Mouse (Mus musculus): ENCODE data around the gene Mgat5b. TPM values are rescaled to one million over a fixed set of nuclear protein-coding genes. Genes with fewer than 3 reads are reported as not detected.

Gene Mgat5b
- total and polyA plus RNA-seq, 3 experiments: not detected

- Histone ChIP-seq H3K79me2 (ENCODE audit: control insufficient read depth, insufficient read depth, low read length, poor library complexity) (no peaks in the 10 kb centered on the region), H3K36me3 (ENCODE audit: control insufficient read depth in 1 of 2, insufficient read depth in 2 of 2, low read length in 2 of 2) (no peaks in the 10 kb centered on the region), H3K27ac (ENCODE audit: control insufficient read depth, low read depth, low read length) (no peak overlapping the region), H3K4me3 (ENCODE audit: control insufficient read depth in 1 of 2, insufficient read depth in 1 of 2, low read depth in 2 of 2, low read length in 2 of 2) (no peak overlapping the region), H3K4me1 (ENCODE audit: control insufficient read depth in 1 of 2, insufficient read depth in 2 of 2, low read length in 2 of 2) (no peaks in the 10 kb centered on the region), H3K27me3 (ENCODE audit: control insufficient read depth in 1 of 2, insufficient read depth in 2 of 2, low read length in 2 of 2) (no peaks in the 10 kb centered on the region), H3K9ac (ENCODE audit: control insufficient read depth, low read depth, low read length, poor library complexity, severe bottlenecking) (no peak overlapping the region), H3K9me3 (replicated peaks; ENCODE audit: insufficient read depth, low read length) (no peaks in the 10 kb centered on the region)
- TF ChIP-seq TAL1 (IDR thresholded peaks at IDR 0.05; ENCODE audit: low read length) (no peak), MAX (IDR thresholded peaks at IDR 0.05; ENCODE audit: low read length) (no peak), RCOR1 (IDR thresholded peaks at IDR 0.05; ENCODE audit: low read depth, low read length) (no peak), MEF2A (IDR thresholded peaks at IDR 0.05; ENCODE audit: extremely low read depth, insufficient replicate concordance, low read depth, low read length, poor library complexity, severe bottlenecking) (no peak), GABPA (IDR thresholded peaks at IDR 0.05; ENCODE audit: low read depth, low read length) (no peak), CHD1 (IDR thresholded peaks at IDR 0.05; ENCODE audit: low read depth, low read length) (no peak), HCFC1 (IDR thresholded peaks at IDR 0.05; ENCODE audit: low read depth, low read length) (no peak), MYC (IDR thresholded peaks at IDR 0.05; ENCODE audit: low read depth, low read length) (no peak), ETS1 (IDR thresholded peaks at IDR 0.05; ENCODE audit: low read depth, low read length) (no peak), CTCF (IDR thresholded peaks at IDR 0.05 in 2 of 3, conservative IDR thresholded peaks at IDR 0.05 in 1 of 3; ENCODE audit: control insufficient read depth in 1 of 3, insufficient read depth in 1 of 3, low read depth in 2 of 3, low read length in 3 of 3, poor library complexity in 1 of 3, severe bottlenecking in 1 of 3) (no peak), ELF1 (IDR thresholded peaks at IDR 0.05; ENCODE audit: low read depth, low read length) (no peak), MYB (IDR thresholded peaks at IDR 0.05; ENCODE audit: low read depth, low read length) (no peak), POLR2AphosphoS5 (IDR thresholded peaks at IDR 0.05; ENCODE audit: borderline replicate concordance, low read depth, low read length) (no peak), USF2 (IDR thresholded peaks at IDR 0.05; ENCODE audit: borderline replicate concordance in 1 of 2, insufficient read depth in 1 of 2, low read depth in 1 of 2, low read length in 2 of 2) (no peak), UBTF (IDR thresholded peaks at IDR 0.05; ENCODE audit: borderline replicate concordance, insufficient read depth, low read depth, low read length) (no peak), BHLHE40 (IDR thresholded peaks at IDR 0.05; ENCODE audit: borderline replicate concordance, low read depth, low read length) (no peak), SMC3 (IDR thresholded peaks at IDR 0.05; ENCODE audit: low read depth, low read length) (no peak)
- DNase-seq (ENCODE audit: low read depth, low spot score): no peak
Observed at GRCm38 (mm10) chr11:116880839-116881238, 37.8 kb upstream of the Mgat5b start.

- Histone ChIP-seq H3K9me3 (replicated peaks; ENCODE audit: insufficient read depth, low read length) (no peaks in the 10 kb centered on the region), H3K27ac (ENCODE audit: control insufficient read depth, low read depth, low read length) (no peak overlapping the region), H3K27me3 (ENCODE audit: control insufficient read depth in 1 of 2, insufficient read depth in 2 of 2, low read length in 2 of 2) (no peaks in the 10 kb centered on the region), H3K36me3 (ENCODE audit: control insufficient read depth in 1 of 2, insufficient read depth in 2 of 2, low read length in 2 of 2) (no peaks in the 10 kb centered on the region), H3K4me1 (ENCODE audit: control insufficient read depth in 1 of 2, insufficient read depth in 2 of 2, low read length in 2 of 2) (no peaks in the 10 kb centered on the region), H3K9ac (ENCODE audit: control insufficient read depth, low read depth, low read length, poor library complexity, severe bottlenecking) (no peak overlapping the region), H3K79me2 (ENCODE audit: control insufficient read depth, insufficient read depth, low read length, poor library complexity) (no peaks in the 10 kb centered on the region), H3K4me3 (ENCODE audit: control insufficient read depth in 1 of 2, insufficient read depth in 1 of 2, low read depth in 2 of 2, low read length in 2 of 2) (no peak overlapping the region)
- TF ChIP-seq NELFE (IDR thresholded peaks at IDR 0.05; ENCODE audit: low read depth, low read length) (no peak), TCF12 (IDR thresholded peaks at IDR 0.05; ENCODE audit: low read depth, low read length) (no peak), JUND (IDR thresholded peaks at IDR 0.05; ENCODE audit: low read depth, low read length) (no peak), TBP (IDR thresholded peaks at IDR 0.05; ENCODE audit: low read depth, low read length) (no peak), KAT2A (conservative IDR thresholded peaks at IDR 0.05; ENCODE audit: low read depth, low read length) (no peak), CHD1 (IDR thresholded peaks at IDR 0.05; ENCODE audit: low read depth, low read length) (no peak)
- no peak for DNase-seq (ENCODE audit: low read depth, low spot score)
Observed at GRCm38 (mm10) chr11:116881440-116881839, 37.2 kb upstream of the Mgat5b start.

Measured in MEL (cell line).